Mouse (Mus musculus): ENCODE measurements around the gene March1. TPM values are rescaled to one million over a fixed set of nuclear protein-coding genes. Genes with fewer than 3 reads are reported as not detected.

March1 gene
- polyA plus RNA-seq, 1 experiment from 2014 or later = 0.33 TPM

DNA sequence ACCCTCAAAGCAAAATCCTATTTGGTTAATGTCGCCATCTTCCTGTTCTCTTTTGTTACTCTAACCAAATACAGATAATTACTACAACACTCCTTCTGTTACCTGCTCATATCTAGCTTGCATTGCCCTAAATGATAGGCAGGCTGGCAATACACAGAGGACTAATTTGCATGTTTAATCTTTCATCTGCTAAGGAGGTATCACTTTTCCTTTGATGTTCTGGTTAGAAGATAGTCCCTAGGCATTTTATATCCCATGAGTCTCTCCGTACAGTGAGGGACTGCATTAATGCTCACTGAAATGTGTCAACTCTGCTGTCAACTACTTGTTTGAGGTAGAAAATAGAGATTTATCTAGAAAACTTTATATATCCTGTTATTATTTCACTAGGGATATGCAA lies 44.2 kb downstream of the March1 start:
- no peak overlapping the region for H3K4me3 ChIP-seq (ENCODE audit: low read depth, low read length)
- H3K9ac ChIP-seq (ENCODE audit: low read depth, low read length) = no peak overlapping the region
- no peak for ATAC-seq (replicated peaks; ENCODE audit: insufficient number of reproducible peaks, low FRiP score, low TSS enrichment)
- no peaks in the 10 kb centered on the region for H3K36me3 ChIP-seq (ENCODE audit: control insufficient read depth, insufficient read depth, low read length)
- H3K9me3 ChIP-seq (replicated peaks; ENCODE audit: control insufficient read depth, low read length) = no peaks in the 10 kb centered on the region
- 69% methylated on average over 2 of the region's 2 CpGs for WGBS (ENCODE audit: insufficient replicate concordance)
- no peak overlapping the region for H3K27ac ChIP-seq (ENCODE audit: low read depth, low read length)
- H3K4me1 ChIP-seq (ENCODE audit: control insufficient read depth, insufficient read depth, low read length) = no peaks in the 10 kb centered on the region
- no peaks in the 10 kb centered on the region for H3K27me3 ChIP-seq (ENCODE audit: control insufficient read depth, insufficient read depth, low read length)
- H3K4me2 ChIP-seq = no peak overlapping the region

- 75% methylated on average over 2 of the region's 2 CpGs for WGBS (ENCODE audit: insufficient replicate concordance)
Measured at GRCm38 (mm10) chr8:65665786-65666185, 48.1 kb downstream of the March1 start.

GRCm38 (mm10) chr8:65743066-65743465 lies 125.4 kb downstream of the March1 start:
- H3K36me3 ChIP-seq (ENCODE audit: control insufficient read depth, insufficient read depth, low read length) = no peaks in the 10 kb centered on the region
- H3K27ac ChIP-seq (ENCODE audit: low read depth, low read length) = no peak overlapping the region
- no peak overlapping the region for H3K9ac ChIP-seq (ENCODE audit: low read depth, low read length)
- ATAC-seq (replicated peaks; ENCODE audit: insufficient number of reproducible peaks, low FRiP score, low TSS enrichment) = no peak
- H3K9me3 ChIP-seq (replicated peaks; ENCODE audit: control insufficient read depth, low read length) = no peaks in the 10 kb centered on the region
- H3K4me3 ChIP-seq (ENCODE audit: low read depth, low read length) = no peak overlapping the region
- no peaks in the 10 kb centered on the region for H3K4me1 ChIP-seq (ENCODE audit: control insufficient read depth, insufficient read depth, low read length)
- no peak overlapping the region for H3K4me2 ChIP-seq
- H3K27me3 ChIP-seq (ENCODE audit: control insufficient read depth, insufficient read depth, low read length) = no peaks in the 10 kb centered on the region

More at GRCm38 (mm10) chr8:65665786-65666185, 48.1 kb downstream of the March1 start:
- H3K4me2 ChIP-seq = no peak overlapping the region
- H3K9me3 ChIP-seq (replicated peaks; ENCODE audit: control insufficient read depth, low read length) = no peaks in the 10 kb centered on the region
- no peak overlapping the region for H3K9ac ChIP-seq (ENCODE audit: low read depth, low read length)
- H3K4me1 ChIP-seq (ENCODE audit: control insufficient read depth, insufficient read depth, low read length) = no peaks in the 10 kb centered on the region
- H3K27ac ChIP-seq (ENCODE audit: low read depth, low read length) = no peak overlapping the region
- no peak overlapping the region for H3K4me3 ChIP-seq (ENCODE audit: low read depth, low read length)
- H3K36me3 ChIP-seq (ENCODE audit: control insufficient read depth, insufficient read depth, low read length) = no peaks in the 10 kb centered on the region
- no peaks in the 10 kb centered on the region for H3K27me3 ChIP-seq (ENCODE audit: control insufficient read depth, insufficient read depth, low read length)
- no peak for ATAC-seq (replicated peaks; ENCODE audit: insufficient number of reproducible peaks, low FRiP score, low TSS enrichment)

DNA sequence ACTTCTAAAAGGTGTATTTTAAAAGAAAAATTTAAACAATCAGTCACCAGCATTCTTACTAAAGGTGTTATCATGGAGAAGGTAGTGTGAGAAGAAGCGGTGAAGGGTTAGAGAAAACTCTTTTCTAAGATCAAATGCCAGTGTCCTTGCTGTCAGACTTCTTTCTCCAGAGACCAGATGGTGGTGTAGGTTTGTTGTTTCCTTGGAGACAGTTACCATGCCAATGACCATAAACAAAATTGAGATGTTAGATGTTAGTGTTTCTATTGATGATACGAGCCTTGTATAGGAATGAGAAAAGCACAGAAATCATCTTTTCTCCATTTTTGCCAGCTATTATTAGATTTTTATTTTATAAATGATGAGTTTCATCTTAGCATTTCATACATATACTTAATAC lies 158.1 kb downstream of the March1 start:
- H3K9me3 ChIP-seq (replicated peaks; ENCODE audit: control insufficient read depth, low read length) = no peaks in the 10 kb centered on the region
- no peak for ATAC-seq (replicated peaks; ENCODE audit: insufficient number of reproducible peaks, low FRiP score, low TSS enrichment)
- H3K4me2 ChIP-seq = no peak overlapping the region
- H3K36me3 ChIP-seq (ENCODE audit: control insufficient read depth, insufficient read depth, low read length) = no peaks in the 10 kb centered on the region
- H3K4me1 ChIP-seq (ENCODE audit: control insufficient read depth, insufficient read depth, low read length) = no peaks in the 10 kb centered on the region
- no peak overlapping the region for H3K4me3 ChIP-seq (ENCODE audit: low read depth, low read length)
- no peaks in the 10 kb centered on the region for H3K27me3 ChIP-seq (ENCODE audit: control insufficient read depth, insufficient read depth, low read length)
- no peak overlapping the region for H3K27ac ChIP-seq (ENCODE audit: low read depth, low read length)
- 75% methylated on average over 2 of the region's 2 CpGs for WGBS (ENCODE audit: insufficient replicate concordance)
- H3K9ac ChIP-seq (ENCODE audit: low read depth, low read length) = no peak overlapping the region

GRCm38 (mm10) chr8:65781156-65781555 lies 163.5 kb downstream of the March1 start:
- Histone ChIP-seq H3K9ac (ENCODE audit: low read depth, low read length) (no peak overlapping the region), H3K4me2 (no peak overlapping the region), H3K4me1 (ENCODE audit: control insufficient read depth, insufficient read depth, low read length) (no peaks in the 10 kb centered on the region), H3K4me3 (ENCODE audit: low read depth, low read length) (no peak overlapping the region), H3K27ac (ENCODE audit: low read depth, low read length) (no peak overlapping the region), H3K9me3 (replicated peaks; ENCODE audit: control insufficient read depth, low read length) (no peaks in the 10 kb centered on the region), H3K27me3 (ENCODE audit: control insufficient read depth, insufficient read depth, low read length) (no peaks in the 10 kb centered on the region), H3K36me3 (ENCODE audit: control insufficient read depth, insufficient read depth, low read length) (no peaks in the 10 kb centered on the region)
- ATAC-seq (replicated peaks; ENCODE audit: insufficient number of reproducible peaks, low FRiP score, low TSS enrichment) = no peak
- WGBS (ENCODE audit: insufficient replicate concordance) = 69% methylated on average over 5 of the region's 5 CpGs

GRCm38 (mm10) chr8:65812971-65813370 lies 195.3 kb downstream of the March1 start:
- H3K9ac ChIP-seq (ENCODE audit: low read depth, low read length) = no peak overlapping the region
- H3K36me3 ChIP-seq (ENCODE audit: control insufficient read depth, insufficient read depth, low read length) = no peaks in the 10 kb centered on the region
- ATAC-seq (replicated peaks; ENCODE audit: insufficient number of reproducible peaks, low FRiP score, low TSS enrichment) = no peak
- H3K4me1 ChIP-seq (ENCODE audit: control insufficient read depth, insufficient read depth, low read length) = no peaks in the 10 kb centered on the region
- WGBS (ENCODE audit: insufficient replicate concordance) = 74% methylated on average over 2 of the region's 2 CpGs
- no peaks in the 10 kb centered on the region for H3K9me3 ChIP-seq (replicated peaks; ENCODE audit: control insufficient read depth, low read length)
- no peak overlapping the region for H3K4me2 ChIP-seq
- H3K27me3 ChIP-seq (ENCODE audit: control insufficient read depth, insufficient read depth, low read length) = no peaks in the 10 kb centered on the region
- no peak overlapping the region for H3K4me3 ChIP-seq (ENCODE audit: low read depth, low read length)
- H3K27ac ChIP-seq (ENCODE audit: low read depth, low read length) = no peak overlapping the region

- Histone ChIP-seq H3K27me3 (ENCODE audit: control insufficient read depth, insufficient read depth, low read length) (no peaks in the 10 kb centered on the region), H3K36me3 (ENCODE audit: control insufficient read depth, insufficient read depth, low read length) (no peaks in the 10 kb centered on the region), H3K4me3 (ENCODE audit: low read depth, low read length) (no peak overlapping the region), H3K27ac (ENCODE audit: low read depth, low read length) (no peak overlapping the region), H3K4me2 (no peak overlapping the region), H3K9me3 (replicated peaks; ENCODE audit: control insufficient read depth, low read length) (no peaks in the 10 kb centered on the region), H3K9ac (ENCODE audit: low read depth, low read length) (no peak overlapping the region), H3K4me1 (ENCODE audit: control insufficient read depth, insufficient read depth, low read length) (no peaks in the 10 kb centered on the region)
- WGBS (ENCODE audit: insufficient replicate concordance) = 65% methylated on average over 3 of the region's 3 CpGs
- ATAC-seq (replicated peaks; ENCODE audit: insufficient number of reproducible peaks, low FRiP score, low TSS enrichment) = no peak
Measured at GRCm38 (mm10) chr8:65922294-65923019, 304.8 kb downstream of the March1 start.

DNA sequence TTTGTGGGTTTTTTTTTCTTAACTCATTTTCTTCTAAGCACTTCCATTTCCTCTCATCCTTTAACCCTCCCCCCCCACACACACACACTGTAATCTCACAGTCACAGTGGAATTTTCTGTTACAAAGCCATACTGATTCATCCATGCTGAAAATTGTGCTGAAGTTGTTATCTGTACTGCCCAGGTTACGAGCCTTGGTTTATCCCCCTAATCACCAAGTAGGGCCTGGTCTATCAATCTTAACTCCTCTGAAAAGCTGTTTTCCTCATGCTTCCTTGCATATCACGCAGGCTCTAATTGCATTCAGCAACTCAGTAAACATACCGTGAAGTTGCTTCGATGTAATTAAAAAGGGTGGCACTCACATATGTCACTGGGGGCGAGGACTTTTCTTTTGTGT lies 339.2 kb downstream of the March1 start:
- H3K4me2 ChIP-seq = no peak overlapping the region
- ATAC-seq (replicated peaks; ENCODE audit: insufficient number of reproducible peaks, low FRiP score, low TSS enrichment) = no peak; the same call in 1 of the 2 replicates
- H3K36me3 ChIP-seq (ENCODE audit: control insufficient read depth, insufficient read depth, low read length) = no peaks in the 10 kb centered on the region
- no peaks in the 10 kb centered on the region for H3K27me3 ChIP-seq (ENCODE audit: control insufficient read depth, insufficient read depth, low read length)
- WGBS (ENCODE audit: insufficient replicate concordance) = 28% methylated on average over 5 of the region's 5 CpGs
- no peaks in the 10 kb centered on the region for H3K4me1 ChIP-seq (ENCODE audit: control insufficient read depth, insufficient read depth, low read length)
- no peaks in the 10 kb centered on the region for H3K9me3 ChIP-seq (replicated peaks; ENCODE audit: control insufficient read depth, low read length)
- no peak overlapping the region for H3K9ac ChIP-seq (ENCODE audit: low read depth, low read length)
- no peak overlapping the region for H3K4me3 ChIP-seq (ENCODE audit: low read depth, low read length)
- H3K27ac ChIP-seq (ENCODE audit: low read depth, low read length) = no peak overlapping the region

GRCm38 (mm10) chr8:65957492-65957891 lies 339.8 kb downstream of the March1 start:
- no peak overlapping the region for H3K4me2 ChIP-seq
- no peaks in the 10 kb centered on the region for H3K27me3 ChIP-seq (ENCODE audit: control insufficient read depth, insufficient read depth, low read length)
- H3K27ac ChIP-seq (ENCODE audit: low read depth, low read length) = no peak overlapping the region
- no peak overlapping the region for H3K4me3 ChIP-seq (ENCODE audit: low read depth, low read length)
- no peaks in the 10 kb centered on the region for H3K4me1 ChIP-seq (ENCODE audit: control insufficient read depth, insufficient read depth, low read length)
- no peaks in the 10 kb centered on the region for H3K9me3 ChIP-seq (replicated peaks; ENCODE audit: control insufficient read depth, low read length)
- H3K36me3 ChIP-seq (ENCODE audit: control insufficient read depth, insufficient read depth, low read length) = no peaks in the 10 kb centered on the region
- no peak overlapping the region for H3K9ac ChIP-seq (ENCODE audit: low read depth, low read length)
- no peak for ATAC-seq (replicated peaks; ENCODE audit: insufficient number of reproducible peaks, low FRiP score, low TSS enrichment)

Data from heart, embryonic 11.5 days (tissue).